Mouse (Mus musculus) embryonic facial prominence, embryonic 10.5 days (tissue): ENCODE measurements around the gene Ttyh2. TPM values are rescaled to one million over a fixed set of nuclear protein-coding genes. Genes with fewer than 3 reads are reported as not detected.

ENCODE experiments used
- DNase-seq: peaks from one replicate; pipeline ENCODE4 v3.0.0-alpha.2; 2017; ENCODE audit warnings: low spot score
- H3K27ac ChIP-seq: fragments of 300-500 bp; sonication (generic); replicated peaks from 2 replicates; pipeline ENCODE4 v1.5.1; 2016; ENCODE audit warnings: mild to moderate bottlenecking
- H3K27me3 ChIP-seq: fragments of 300-500 bp; sonication (generic); replicated peaks from 2 replicates; pipeline ENCODE4 v1.6.1; 2016; ENCODE audit warnings: low read depth, mild to moderate bottlenecking; ENCODE audit not compliant: poor library complexity, severe bottlenecking
- H3K36me3 ChIP-seq: fragments of 300-500 bp; sonication (generic); replicated peaks from 2 replicates; pipeline ENCODE4 v1.6.1; 2016; ENCODE audit warnings: mild to moderate bottlenecking, moderate library complexity
- H3K4me1 ChIP-seq: fragments of 300-500 bp; sonication (generic); 2 replicates; pipeline ENCODE4 v1.6.1; 2016
- H3K4me3 ChIP-seq: fragments of 300-500 bp; sonication (generic); 2 replicates; pipeline ENCODE4 v1.5.1; 2016; ENCODE audit warnings: mild to moderate bottlenecking, moderate library complexity
- H3K9me3 ChIP-seq: fragments of 300-500 bp; sonication (generic); 2 replicates; pipeline ENCODE4 v1.6.1; 2016; ENCODE audit warnings: mild to moderate bottlenecking
- WGBS: fragments of 180-500 bp; shearing (Covaris S2); methylation state at CpG from one replicate; pipeline ENCODE4 v1.1.7; 2016; 5-methylcytosine and 5-hydroxymethylcytosine counted together
- polyA plus RNA-seq: library from polyadenylated mRNA; unstranded; fragments of >200 nt; fragmentation: Nextera tagmentation; extraction: Ambion mirVana; gene quantifications from 2 replicates; pipeline ENCODE4 v1.2.1, GENCODE M21; 2016

The Ttyh2 gene
- polyA plus RNA-seq, 1 experiment from 2014 or later, result 16.1 TPM

GRCm38 (mm10) chr11:114726965-114727825, 52.0 kb downstream of the Ttyh2 start, which contains the start of gene Dnaic2:
Gene Dnaic2 (plus strand): TSS chr11:114727408.
- H3K4me3 ChIP-seq, result peak within 1 kb of the TSS; percentile 51
- WGBS, result 12% methylated on average over 34 of the region's 34 CpGs
- DNase-seq, result peak; percentile 86
- H3K36me3 ChIP-seq, result no peaks in the 10 kb centered on the region
- peaks cover 13% of the 10 kb centered on the region for H3K27me3 ChIP-seq
- H3K4me1 ChIP-seq, result peaks cover 49% of the 10 kb centered on the region
- no peaks in the 10 kb centered on the region for H3K9me3 ChIP-seq
- peak within 1 kb of the TSS; percentile 25; the same call in 1 of the 2 replicates for H3K27ac ChIP-seq

- WGBS, result 23% methylated on average over 5 of the region's 5 CpGs
These were observed 52.6 kb downstream of the Ttyh2 start for GRCm38 (mm10) chr11:114727826-114728186.

DNA sequence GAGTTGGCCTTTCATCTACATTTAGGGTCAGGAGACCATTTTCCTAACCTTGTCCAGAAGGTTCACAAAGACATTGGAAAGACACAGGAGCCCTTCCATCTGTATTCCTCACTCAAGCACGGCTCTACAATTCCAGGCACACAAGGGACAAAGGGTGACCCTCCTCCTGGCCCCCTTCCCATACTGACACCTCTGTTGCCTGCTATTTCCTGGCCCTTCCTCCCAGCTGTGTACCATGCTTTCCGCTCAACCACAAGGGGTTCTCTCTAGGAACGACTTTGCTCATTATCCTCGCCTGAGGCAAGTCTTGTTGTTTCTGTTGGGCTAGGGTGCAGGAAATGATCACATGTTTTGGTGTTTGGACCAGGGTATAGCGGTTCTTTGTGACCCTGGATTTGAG, 53.1 kb downstream of the Ttyh2 start:
- Histone ChIP-seq H3K27ac (peak overlapping the region; percentile 44), H3K4me3 (no peak overlapping the region), H3K27me3 (peaks cover 13% of the 10 kb centered on the region), H3K4me1 (peaks cover 44% of the 10 kb centered on the region), H3K9me3 (no peaks in the 10 kb centered on the region), H3K36me3 (no peaks in the 10 kb centered on the region)
- no peak for DNase-seq
- 33% methylated on average over 5 of the region's 5 CpGs for WGBS

More at GRCm38 (mm10) chr11:114727826-114728186, 52.6 kb downstream of the Ttyh2 start:
- Histone ChIP-seq H3K27ac (no peak overlapping the region), H3K27me3 (peaks cover 13% of the 10 kb centered on the region), H3K36me3 (no peaks in the 10 kb centered on the region), H3K4me3 (peak overlapping the region; percentile 51), H3K4me1 (peaks cover 48% of the 10 kb centered on the region), H3K9me3 (no peaks in the 10 kb centered on the region)
- no peak for DNase-seq

GRCm38 (mm10) chr11:114729832-114730363, 54.7 kb downstream of the Ttyh2 start:
- DNase-seq, result peak; percentile 26
- H3K4me3 ChIP-seq, result no peak overlapping the region
- H3K4me1 ChIP-seq, result peaks cover 39% of the 10 kb centered on the region
- 54% methylated on average over 6 of the region's 6 CpGs for WGBS
- H3K36me3 ChIP-seq, result no peaks in the 10 kb centered on the region
- H3K9me3 ChIP-seq, result no peaks in the 10 kb centered on the region
- peaks cover 13% of the 10 kb centered on the region for H3K27me3 ChIP-seq
- H3K27ac ChIP-seq, result no peak overlapping the region

GRCm38 (mm10) chr11:114731711-114732110, 56.5 kb downstream of the Ttyh2 start:
- Histone ChIP-seq H3K27me3 (peaks cover 13% of the 10 kb centered on the region), H3K36me3 (no peaks in the 10 kb centered on the region), H3K4me1 (peaks cover 32% of the 10 kb centered on the region), H3K27ac (no peak overlapping the region), H3K9me3 (no peaks in the 10 kb centered on the region), H3K4me3 (no peak overlapping the region)
- 77% methylated on average over 4 of the region's 4 CpGs for WGBS
- DNase-seq, result no peak

DNA sequence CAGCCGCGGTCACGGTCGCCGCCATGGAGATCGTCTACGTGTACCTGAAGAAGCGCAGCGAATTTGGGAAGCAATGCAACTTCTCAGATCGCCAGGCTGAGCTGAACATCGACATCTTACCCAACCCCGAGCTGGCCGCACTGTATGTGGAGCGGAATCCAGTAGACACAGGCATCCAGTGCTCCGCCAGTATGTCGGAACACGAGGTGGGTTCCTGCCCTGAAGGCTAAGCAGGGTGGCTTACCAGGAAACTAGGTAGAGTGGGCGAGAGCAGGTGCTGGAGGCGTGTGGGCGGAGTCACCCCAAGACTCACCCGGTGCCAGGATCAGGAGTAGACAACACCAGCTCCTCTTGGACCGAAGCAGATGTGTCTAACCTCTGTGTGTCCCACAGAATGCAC, 57.7 kb downstream of the Ttyh2 start:
- Histone ChIP-seq H3K4me3 (no peak overlapping the region), H3K4me1 (peaks cover 27% of the 10 kb centered on the region), H3K27ac (no peak overlapping the region), H3K36me3 (no peaks in the 10 kb centered on the region), H3K27me3 (peaks cover 11% of the 10 kb centered on the region), H3K9me3 (no peaks in the 10 kb centered on the region)
- 80% methylated on average over 22 of the region's 22 CpGs for WGBS
- DNase-seq, result no peak

DNA sequence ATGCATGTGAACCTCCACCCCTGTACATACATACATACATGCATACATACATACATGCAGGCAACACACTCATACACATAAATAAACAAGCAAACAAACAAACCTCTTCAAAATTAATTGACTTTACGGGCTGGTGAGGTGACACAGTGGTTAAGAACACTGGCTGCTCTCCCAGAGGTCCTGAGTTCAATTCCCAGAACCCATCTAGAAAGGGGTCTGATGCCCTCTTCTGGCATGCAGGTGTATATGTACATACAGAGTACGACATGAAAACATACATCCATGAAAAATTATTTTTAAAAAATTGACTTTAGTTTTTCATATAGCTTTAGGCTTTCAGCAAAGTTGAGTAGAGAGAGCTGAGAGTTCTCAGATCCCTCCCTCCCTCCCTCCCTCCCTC, 60.9 kb downstream of the Ttyh2 start:
- Histone ChIP-seq H3K27me3 (peaks cover 13% of the 10 kb centered on the region; the same call in 1 of the 2 replicates), H3K27ac (no peak overlapping the region), H3K9me3 (no peaks in the 10 kb centered on the region), H3K36me3 (no peaks in the 10 kb centered on the region), H3K4me3 (no peak overlapping the region), H3K4me1 (peaks cover 22% of the 10 kb centered on the region)
- WGBS, result 85% methylated on average over 2 of the region's 2 CpGs
- DNase-seq, result no peak

DNA sequence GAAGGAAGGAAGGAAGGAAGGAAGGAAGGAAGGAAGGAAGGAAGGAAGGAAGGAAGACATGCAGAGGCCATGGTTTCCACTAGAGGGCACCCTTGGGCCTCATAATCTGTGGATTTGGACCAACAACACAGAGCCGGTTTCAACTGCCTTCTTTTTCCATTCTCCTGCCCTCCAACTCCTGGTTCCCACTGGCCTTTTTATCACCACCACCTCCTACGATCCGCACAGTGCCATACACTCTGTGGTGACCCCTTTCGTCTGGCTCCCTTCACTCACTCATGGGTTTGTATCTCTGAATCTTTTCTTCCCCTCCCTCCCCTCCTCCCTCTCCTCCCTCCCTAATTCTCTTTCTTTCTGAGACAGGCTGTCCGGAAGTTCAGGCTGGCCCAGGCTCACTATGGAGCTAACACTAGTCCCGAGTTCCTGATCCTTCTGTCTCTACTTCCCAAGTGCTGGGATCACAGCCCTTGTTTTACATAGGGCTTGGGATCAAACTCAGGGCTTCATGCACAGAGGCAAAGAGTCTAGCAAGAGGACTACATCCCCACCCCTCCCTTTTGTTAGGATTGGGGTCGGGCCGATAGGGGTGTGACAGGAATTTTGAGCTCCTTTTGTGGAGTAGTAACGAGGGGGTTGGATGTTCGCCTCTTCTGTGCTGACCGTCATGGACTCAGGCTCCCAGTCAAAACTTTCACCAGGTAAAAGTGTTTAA, 61.8 kb downstream of the Ttyh2 start:
- Histone ChIP-seq H3K36me3 (no peaks in the 10 kb centered on the region), H3K27ac (peak overlapping the region; percentile 81), H3K4me3 (0 out of 2 replicates have a peak overlapping the region, but pooled peaks have one; percentile 13), H3K9me3 (no peaks in the 10 kb centered on the region), H3K4me1 (peaks cover 32% of the 10 kb centered on the region), H3K27me3 (peaks cover 13% of the 10 kb centered on the region; the same call in 1 of the 2 replicates)
- peak; percentile 61 for DNase-seq
- WGBS, result 34% methylated on average over 11 of the region's 11 CpGs

DNA sequence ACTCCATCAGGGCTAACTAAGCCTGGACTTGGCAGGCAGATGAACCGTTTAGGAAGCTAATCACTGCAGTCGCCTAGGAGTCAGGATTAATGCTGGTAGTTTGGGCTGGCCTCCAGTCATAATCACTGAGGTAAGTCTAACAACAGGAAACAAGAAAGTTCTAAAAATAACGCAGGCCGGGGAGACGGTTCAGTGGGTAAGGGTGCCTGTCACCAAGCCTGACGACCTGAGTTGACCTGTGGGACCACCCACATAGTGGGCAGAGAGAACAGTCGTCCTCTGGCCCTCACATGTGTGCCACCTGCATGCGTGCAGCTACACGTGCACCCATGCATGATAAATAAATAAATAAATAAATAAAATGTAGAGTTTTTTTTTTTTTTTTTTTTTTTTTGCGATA, 65.4 kb downstream of the Ttyh2 start:
- 34% methylated on average over 10 of the region's 10 CpGs for WGBS
- DNase-seq, result peak; percentile 34
- Histone ChIP-seq H3K27me3 (peaks cover 28% of the 10 kb centered on the region), H3K27ac (peak overlapping the region; percentile 7; the same call in 1 of the 2 replicates), H3K4me1 (peaks cover 37% of the 10 kb centered on the region), H3K9me3 (no peaks in the 10 kb centered on the region), H3K36me3 (no peaks in the 10 kb centered on the region), H3K4me3 (no peak overlapping the region)

DNA sequence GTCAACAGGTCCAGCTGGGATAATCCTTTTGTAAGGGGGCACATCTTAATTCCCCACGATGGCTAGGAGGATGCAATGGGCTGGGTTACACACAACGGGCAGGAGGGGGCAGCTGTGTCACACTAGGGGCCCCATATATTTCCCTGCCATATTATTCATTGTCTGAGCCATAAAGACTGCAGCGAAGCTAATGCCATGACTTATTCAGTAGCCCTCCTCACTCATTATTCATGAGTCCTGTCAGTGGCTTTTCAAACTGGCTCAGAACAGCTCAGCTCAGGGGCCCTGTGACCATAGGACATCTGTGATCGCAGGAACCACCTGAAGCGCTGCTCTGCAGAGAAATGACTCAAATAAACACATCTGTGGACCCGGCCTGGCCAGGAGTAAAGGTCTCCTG, 66.2 kb downstream of the Ttyh2 start:
- DNase-seq, result no peak
- Histone ChIP-seq H3K36me3 (no peaks in the 10 kb centered on the region), H3K27me3 (peaks cover 28% of the 10 kb centered on the region), H3K9me3 (no peaks in the 10 kb centered on the region), H3K4me3 (no peak overlapping the region), H3K4me1 (peaks cover 37% of the 10 kb centered on the region), H3K27ac (0 out of 2 replicates have a peak overlapping the region, but pooled peaks have one; percentile 25)
- 44% methylated on average over 6 of the region's 6 CpGs for WGBS

DNA sequence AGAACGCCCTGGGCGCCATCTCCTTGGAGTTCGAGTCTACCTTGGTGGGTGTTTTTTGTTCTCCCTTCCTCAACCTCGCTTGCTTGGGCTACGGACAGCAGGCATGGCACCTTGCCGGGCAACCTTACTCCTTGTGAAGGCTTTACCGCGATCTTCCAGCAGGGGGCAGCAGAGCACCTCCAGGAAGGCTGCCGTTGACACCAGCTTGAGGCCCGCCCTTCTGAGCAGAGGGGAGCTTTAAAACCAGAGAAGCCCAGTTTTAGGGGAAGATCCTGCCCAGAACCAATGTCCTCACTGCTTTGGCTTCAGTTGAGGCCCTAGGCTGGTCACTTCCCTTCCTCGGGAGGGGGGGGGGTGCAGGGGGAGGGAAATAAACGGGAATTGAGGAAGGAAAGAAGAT, 69.9 kb downstream of the Ttyh2 start:
- no peaks in the 10 kb centered on the region for H3K9me3 ChIP-seq
- WGBS, result 4% methylated on average over 12 of the region's 12 CpGs
- peak; percentile 93 for DNase-seq
- no peaks in the 10 kb centered on the region for H3K36me3 ChIP-seq
- H3K27ac ChIP-seq, result peak overlapping the region; percentile 54; the same call in 1 of the 2 replicates
- peaks cover 24% of the 10 kb centered on the region for H3K4me1 ChIP-seq
- H3K27me3 ChIP-seq, result peaks cover 15% of the 10 kb centered on the region
- peak overlapping the region; percentile 26; the same call in 1 of the 2 replicates for H3K4me3 ChIP-seq

- 86% methylated on average over 12 of the region's 12 CpGs for WGBS
- H3K27ac ChIP-seq, result no peak overlapping the region
- H3K4me1 ChIP-seq, result peaks cover 6% of the 10 kb centered on the region
- DNase-seq, result no peak
- no peaks in the 10 kb centered on the region for H3K36me3 ChIP-seq
- H3K9me3 ChIP-seq, result no peaks in the 10 kb centered on the region
- peaks cover 15% of the 10 kb centered on the region for H3K27me3 ChIP-seq
- no peak overlapping the region for H3K4me3 ChIP-seq
These were observed 72.4 kb downstream of the Ttyh2 start for GRCm38 (mm10) chr11:114747564-114748138.
